Mouse (Mus musculus) bone marrow, adult 2 months (tissue): Measurements from ENCODE around the gene Gcn1l1.

Source experiments
- CTCF ChIP-seq: fragments of 200-500 bp; IDR thresholded peaks from 2 replicates; pipeline ENCODE4 v1.5.1; 2011; ENCODE audit warnings: low read length, control low read depth; ENCODE audit not compliant: control insufficient read depth, insufficient read depth
- POLR2A ChIP-seq: fragments of 200-500 bp; IDR thresholded peaks from 2 replicates; pipeline ENCODE4 v1.6.1; 2011; ENCODE audit warnings: low read depth, mild to moderate bottlenecking, control low read depth, low read length, borderline replicate concordance; ENCODE audit not compliant: control insufficient read depth

GRCm38 (mm10) chr5:115668986-115669385 lies 103.9 kb downstream of the Gcn1l1 start:
- no peak for TF ChIP-seq CTCF
- TF ChIP-seq POLR2A = no peak
